Mouse (Mus musculus): Measurements from ENCODE around the gene Mctp1. TPM values are rescaled to one million over a fixed set of nuclear protein-coding genes. Genes with fewer than 3 reads are reported as not detected.

The Mctp1 gene
- total and polyA plus RNA-seq, 3 experiments: not detected

GRCm38 (mm10) chr13:76801126-76801632 lies 416.8 kb downstream of the Mctp1 start:
- Histone ChIP-seq H3K27ac (ENCODE audit: control insufficient read depth, low read depth, low read length) (no peak overlapping the region), H3K36me3 (ENCODE audit: control insufficient read depth in 1 of 2, insufficient read depth in 2 of 2, low read length in 2 of 2) (no peaks in the 10 kb centered on the region), H3K27me3 (ENCODE audit: control insufficient read depth in 1 of 2, insufficient read depth in 2 of 2, low read length in 2 of 2) (no peaks in the 10 kb centered on the region), H3K9ac (ENCODE audit: control insufficient read depth, low read depth, low read length, poor library complexity, severe bottlenecking) (no peak overlapping the region), H3K9me3 (replicated peaks; ENCODE audit: insufficient read depth, low read length) (no peaks in the 10 kb centered on the region), H3K79me2 (ENCODE audit: control insufficient read depth, insufficient read depth, low read length, poor library complexity) (no peaks in the 10 kb centered on the region), H3K4me3 (ENCODE audit: control insufficient read depth in 1 of 2, insufficient read depth in 1 of 2, low read depth in 2 of 2, low read length in 2 of 2) (no peak overlapping the region), H3K4me1 (ENCODE audit: control insufficient read depth in 1 of 2, insufficient read depth in 2 of 2, low read length in 2 of 2) (no peaks in the 10 kb centered on the region)
- TF ChIP-seq CTCF (IDR thresholded peaks at IDR 0.05 in 2 of 3, conservative IDR thresholded peaks at IDR 0.05 in 1 of 3; ENCODE audit: control insufficient read depth in 1 of 3, insufficient read depth in 1 of 3, low read depth in 2 of 3, low read length in 3 of 3, poor library complexity in 1 of 3, severe bottlenecking in 1 of 3) (no peak), MXI1 (IDR thresholded peaks at IDR 0.05; ENCODE audit: low read depth, low read length) (no peak), NELFE (IDR thresholded peaks at IDR 0.05; ENCODE audit: low read depth, low read length) (no peak), SIN3A (IDR thresholded peaks at IDR 0.05; ENCODE audit: low read length) (no peak), USF1 (IDR thresholded peaks at IDR 0.05; ENCODE audit: low read depth, low read length) (no peak), MAX (IDR thresholded peaks at IDR 0.05; ENCODE audit: low read length) (no peak), JUND (IDR thresholded peaks at IDR 0.05; ENCODE audit: low read depth, low read length) (no peak), ZMIZ1 (IDR thresholded peaks at IDR 0.05; ENCODE audit: low read depth, low read length) (no peak), RCOR1 (IDR thresholded peaks at IDR 0.05; ENCODE audit: low read depth, low read length) (no peak), ZKSCAN1 (IDR thresholded peaks at IDR 0.05; ENCODE audit: low read depth, low read length) (no peak), POLR2A (IDR thresholded peaks at IDR 0.05; ENCODE audit: control insufficient read depth in 1 of 2, insufficient read depth in 1 of 2, low read depth in 1 of 2, low read length in 2 of 2, poor library complexity in 1 of 2) (no peak), MEF2A (IDR thresholded peaks at IDR 0.05; ENCODE audit: extremely low read depth, insufficient replicate concordance, low read depth, low read length, poor library complexity, severe bottlenecking) (no peak), POLR2AphosphoS5 (IDR thresholded peaks at IDR 0.05; ENCODE audit: borderline replicate concordance, low read depth, low read length) (no peak), TCF12 (IDR thresholded peaks at IDR 0.05; ENCODE audit: low read depth, low read length) (no peak), ZC3H11A (IDR thresholded peaks at IDR 0.05; ENCODE audit: low read depth, low read length) (no peak), RAD21 (IDR thresholded peaks at IDR 0.05; ENCODE audit: low read depth, low read length) (no peak), NRF1 (IDR thresholded peaks at IDR 0.05; ENCODE audit: insufficient read depth, low read depth, low read length, poor library complexity, severe bottlenecking) (no peak), CHD2 (IDR thresholded peaks at IDR 0.05; ENCODE audit: low read length) (no peak)
- DNase-seq (ENCODE audit: low read depth, low spot score): no peak

GRCm38 (mm10) chr13:76802051-76802728 lies 417.9 kb downstream of the Mctp1 start:
- Histone ChIP-seq H3K79me2 (ENCODE audit: control insufficient read depth, insufficient read depth, low read length, poor library complexity) (no peaks in the 10 kb centered on the region), H3K4me1 (ENCODE audit: control insufficient read depth in 1 of 2, insufficient read depth in 2 of 2, low read length in 2 of 2) (no peaks in the 10 kb centered on the region), H3K27me3 (ENCODE audit: control insufficient read depth in 1 of 2, insufficient read depth in 2 of 2, low read length in 2 of 2) (no peaks in the 10 kb centered on the region), H3K4me3 (ENCODE audit: control insufficient read depth in 1 of 2, insufficient read depth in 1 of 2, low read depth in 2 of 2, low read length in 2 of 2) (no peak overlapping the region), H3K27ac (ENCODE audit: control insufficient read depth, low read depth, low read length) (no peak overlapping the region), H3K36me3 (ENCODE audit: control insufficient read depth in 1 of 2, insufficient read depth in 2 of 2, low read length in 2 of 2) (no peaks in the 10 kb centered on the region), H3K9me3 (replicated peaks; ENCODE audit: insufficient read depth, low read length) (no peaks in the 10 kb centered on the region), H3K9ac (ENCODE audit: control insufficient read depth, low read depth, low read length, poor library complexity, severe bottlenecking) (no peak overlapping the region)
- TF ChIP-seq SMC3 (IDR thresholded peaks at IDR 0.05; ENCODE audit: low read depth, low read length) (peak; percentile 38; the same call in 1 of the 2 replicates), RAD21 (IDR thresholded peaks at IDR 0.05; ENCODE audit: low read depth, low read length) (peak; percentile 54), ZC3H11A (IDR thresholded peaks at IDR 0.05; ENCODE audit: low read depth, low read length) (0 out of 2 replicates have a peak, but pooled peaks have one; percentile 14), CTCF (IDR thresholded peaks at IDR 0.05 in 2 of 3, conservative IDR thresholded peaks at IDR 0.05 in 1 of 3; ENCODE audit: control insufficient read depth in 1 of 3, insufficient read depth in 1 of 3, low read depth in 2 of 3, low read length in 3 of 3, poor library complexity in 1 of 3, severe bottlenecking in 1 of 3) (peak in 1 of 3 experiments; percentile 45; a peak in 3 of 6 replicates), MAX (IDR thresholded peaks at IDR 0.05; ENCODE audit: low read length) (no peak), BHLHE40 (IDR thresholded peaks at IDR 0.05; ENCODE audit: borderline replicate concordance, low read depth, low read length) (no peak), POLR2AphosphoS5 (IDR thresholded peaks at IDR 0.05; ENCODE audit: borderline replicate concordance, low read depth, low read length) (no peak)
- DNase-seq (ENCODE audit: low read depth, low spot score): peak; percentile 11
